Mouse (Mus musculus) hindbrain, embryonic 16.5 days (tissue): ENCODE results near the gene Ddx1. TPM values are rescaled to one million over a fixed set of nuclear protein-coding genes. Genes with fewer than 3 reads are reported as not detected.

Experiments used
- ATAC-seq: fragments of 200-750 bp; cut with Nextera tagmentation; 2 replicates; pipeline ENCODE4 v1.8.0; 2017; ENCODE audit warnings: moderate TSS enrichment, moderate library complexity
- H3K27ac ChIP-seq: fragments of 300-500 bp; sonication (generic); 2 replicates; pipeline ENCODE4 v1.5.1; 2014; ENCODE audit warnings: low read depth, mild to moderate bottlenecking, control low read depth, low read length, moderate library complexity
- H3K27me3 ChIP-seq: fragments of 300-500 bp; sonication (generic); replicated peaks from 2 replicates; pipeline ENCODE4 v1.6.1; 2014; ENCODE audit warnings: low read length; ENCODE audit not compliant: control insufficient read depth, insufficient read depth
- H3K36me3 ChIP-seq: fragments of 300-500 bp; sonication (generic); 2 replicates; pipeline ENCODE4 v1.6.1; 2014; ENCODE audit warnings: mild to moderate bottlenecking, low read length, moderate library complexity, mixed read lengths; ENCODE audit not compliant: control insufficient read depth, insufficient read depth
- H3K4me1 ChIP-seq: fragments of 300-500 bp; sonication (generic); 2 replicates; pipeline ENCODE4 v1.6.1; 2014; ENCODE audit warnings: low read depth, low read length; ENCODE audit not compliant: control insufficient read depth, insufficient read depth
- H3K4me2 ChIP-seq: fragments of 300-500 bp; sonication (generic); 2 replicates; pipeline ENCODE4 v1.6.1; 2014; ENCODE audit warnings: mild to moderate bottlenecking, low read length, control low read depth, moderate library complexity
- H3K4me3 ChIP-seq: fragments of 300-500 bp; sonication (generic); 2 replicates; pipeline ENCODE4 v1.5.1; 2014; ENCODE audit warnings: mild to moderate bottlenecking, low read length, control low read depth, moderate library complexity
- H3K9ac ChIP-seq: fragments of 300-500 bp; sonication (generic); 2 replicates; pipeline ENCODE4 v1.6.1; 2014; ENCODE audit warnings: low read depth, mild to moderate bottlenecking, control low read depth, low read length, moderate library complexity
- H3K9me3 ChIP-seq: fragments of 300-500 bp; sonication (generic); 2 replicates; pipeline ENCODE4 v1.6.1; 2014; ENCODE audit warnings: mild to moderate bottlenecking, low read length, moderate library complexity; ENCODE audit not compliant: control insufficient read depth
- WGBS: fragments of 180-500 bp; shearing (Covaris S2); extraction: QIAGEN DNeasy Blood & Tissue Kit; methylation state at CpG from one replicate; pipeline ENCODE4 v1.1.7; 2014; 5-methylcytosine and 5-hydroxymethylcytosine counted together
- polyA plus RNA-seq: library from polyadenylated mRNA; unstranded; fragments of >200 nt; fragmentation: Nextera tagmentation; extraction: Ambion mirVana; gene quantifications from 2 replicates; pipeline ENCODE4 v1.2.1, GENCODE M21; 2015

The Ddx1 gene
- polyA plus RNA-seq, 1 experiment from 2014 or later, result 136 TPM

DNA sequence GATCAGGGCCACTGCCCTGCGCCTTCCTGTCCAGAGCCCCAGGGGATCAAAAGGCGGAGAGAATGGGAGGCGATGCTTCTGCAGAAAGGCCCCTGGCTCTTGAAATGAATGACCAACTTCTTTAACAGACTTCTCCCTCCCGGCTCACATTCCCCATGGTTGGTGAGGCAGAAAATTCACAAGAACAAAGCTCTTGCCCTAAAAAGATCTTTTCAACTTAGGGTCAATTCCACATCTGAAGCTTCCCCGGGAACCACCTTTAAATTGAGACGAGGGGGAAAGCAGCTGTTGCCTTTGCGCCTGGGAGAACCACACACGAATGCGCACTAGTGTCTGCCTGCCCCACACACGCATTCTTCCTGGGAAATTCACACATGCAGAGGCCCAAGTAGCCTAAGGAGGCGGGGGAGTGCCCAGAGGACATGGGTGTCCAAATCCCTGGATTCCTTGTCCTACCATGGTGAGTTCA lies 40.0 kb downstream of the Ddx1 start:
- Histone ChIP-seq H3K9me3 (no peaks in the 10 kb centered on the region), H3K27ac (no peak overlapping the region), H3K4me1 (no peaks in the 10 kb centered on the region), H3K9ac (no peak overlapping the region), H3K36me3 (no peaks in the 10 kb centered on the region), H3K4me3 (no peak overlapping the region), H3K27me3 (no peaks in the 10 kb centered on the region), H3K4me2 (no peak overlapping the region)
- 16% methylated on average over 11 of the region's 11 CpGs for WGBS
- no peak for ATAC-seq

DNA sequence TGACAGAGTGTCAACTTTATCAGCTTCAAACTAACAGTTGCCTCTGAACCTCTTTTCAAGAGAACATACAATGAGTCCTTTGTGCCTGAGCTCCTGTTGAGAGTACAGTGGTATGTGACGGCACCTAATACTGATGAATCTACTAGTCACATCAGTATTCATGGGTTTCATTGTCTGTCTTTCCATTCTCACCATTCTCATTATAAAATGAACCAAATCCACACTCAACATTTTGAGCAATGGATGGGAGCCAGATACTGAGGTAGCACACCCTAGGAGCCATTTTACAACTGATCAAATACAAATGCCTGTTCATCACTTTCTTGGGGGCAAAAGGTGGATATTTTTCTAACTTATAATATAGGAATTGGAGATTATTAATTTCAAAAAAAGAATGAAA lies 40.5 kb downstream of the Ddx1 start:
- Histone ChIP-seq H3K36me3 (no peaks in the 10 kb centered on the region), H3K27me3 (no peaks in the 10 kb centered on the region), H3K4me2 (no peak overlapping the region), H3K9me3 (no peaks in the 10 kb centered on the region), H3K27ac (no peak overlapping the region), H3K4me3 (no peak overlapping the region), H3K4me1 (no peaks in the 10 kb centered on the region), H3K9ac (no peak overlapping the region)
- WGBS, result 39% methylated on average over 1 of the region's 1 CpGs
- no peak for ATAC-seq

- no peak for ATAC-seq
- WGBS, result 14% methylated on average over 8 of the region's 8 CpGs
- Histone ChIP-seq H3K27ac (no peak overlapping the region), H3K27me3 (no peaks in the 10 kb centered on the region), H3K4me2 (no peak overlapping the region), H3K4me3 (no peak overlapping the region), H3K4me1 (no peaks in the 10 kb centered on the region), H3K36me3 (no peaks in the 10 kb centered on the region), H3K9me3 (no peaks in the 10 kb centered on the region), H3K9ac (no peak overlapping the region)
These were observed 41.9 kb downstream of the Ddx1 start for GRCm38 (mm10) chr12:13207099-13207498.

DNA sequence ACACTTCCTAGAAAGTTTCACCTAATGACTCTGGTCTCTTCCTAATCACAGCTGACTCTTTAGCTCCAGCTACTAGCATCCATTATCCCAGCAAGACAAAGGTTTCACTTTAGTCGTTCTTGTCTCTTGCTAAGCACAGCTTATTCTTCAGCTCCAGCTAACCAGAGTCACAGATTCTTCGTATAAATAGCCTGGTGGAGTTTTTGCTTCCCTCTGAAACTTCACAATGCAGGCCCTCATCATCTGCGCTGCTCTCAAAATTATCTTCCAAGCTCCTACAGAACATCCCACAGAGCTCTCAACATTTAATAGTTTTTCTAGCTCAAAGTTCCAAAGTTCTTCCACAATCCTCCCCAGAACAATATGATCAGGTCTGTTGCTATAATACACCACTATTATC lies 43.3 kb downstream of the Ddx1 start:
- Histone ChIP-seq H3K4me2 (no peak overlapping the region), H3K4me1 (no peaks in the 10 kb centered on the region), H3K9ac (no peak overlapping the region), H3K27ac (no peak overlapping the region), H3K4me3 (no peak overlapping the region), H3K27me3 (no peaks in the 10 kb centered on the region), H3K36me3 (no peaks in the 10 kb centered on the region), H3K9me3 (no peaks in the 10 kb centered on the region)
- ATAC-seq, result no peak
- 71% methylated on average over 3 of the region's 3 CpGs for WGBS

DNA sequence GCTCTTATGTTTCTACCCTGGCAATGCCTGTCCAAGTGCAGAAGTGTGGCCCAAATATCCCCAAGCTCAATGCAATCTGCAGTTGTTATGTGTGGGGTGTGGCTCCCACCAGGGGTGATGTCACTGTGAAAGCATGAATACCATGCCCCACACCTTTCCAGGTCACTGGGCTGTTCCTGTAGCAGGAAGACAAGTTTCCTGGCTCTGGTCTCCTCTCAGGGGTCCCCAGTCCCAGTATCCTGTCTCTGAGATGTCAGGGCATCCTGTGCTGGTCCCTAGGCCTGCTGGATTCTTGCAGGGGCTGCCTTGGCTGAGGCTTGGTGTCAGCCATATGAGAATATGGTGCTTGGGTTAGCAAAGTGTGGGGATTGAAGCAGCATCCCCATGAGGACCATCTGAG lies 46.7 kb downstream of the Ddx1 start:
- Histone ChIP-seq H3K9me3 (no peaks in the 10 kb centered on the region), H3K4me2 (no peak overlapping the region), H3K4me3 (no peak overlapping the region), H3K27ac (no peak overlapping the region), H3K27me3 (no peaks in the 10 kb centered on the region), H3K4me1 (no peaks in the 10 kb centered on the region), H3K36me3 (no peaks in the 10 kb centered on the region), H3K9ac (no peak overlapping the region)
- ATAC-seq, result no peak

DNA sequence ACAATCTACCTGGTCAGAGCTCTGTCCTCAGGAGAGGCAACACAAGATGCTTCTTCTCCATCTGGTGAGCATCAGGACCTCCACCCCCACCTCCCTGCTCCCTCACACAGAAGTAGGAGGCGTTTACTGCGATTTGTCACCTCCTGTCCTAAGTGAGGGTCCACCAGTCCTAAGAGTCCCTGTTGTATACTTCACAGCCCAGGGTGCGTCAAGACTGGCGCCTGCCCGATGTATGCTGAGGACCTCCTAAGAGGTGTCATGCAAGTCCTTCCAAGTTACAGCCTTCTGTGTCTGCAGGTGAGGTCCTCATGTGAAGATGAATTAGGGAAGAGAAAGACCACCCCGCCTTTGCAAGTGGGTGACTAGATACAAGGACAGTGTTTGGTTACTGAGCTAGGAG lies 48.4 kb downstream of the Ddx1 start:
- Histone ChIP-seq H3K4me2 (no peak overlapping the region), H3K27me3 (no peaks in the 10 kb centered on the region), H3K27ac (no peak overlapping the region), H3K9ac (no peak overlapping the region), H3K4me1 (no peaks in the 10 kb centered on the region), H3K4me3 (no peak overlapping the region), H3K9me3 (no peaks in the 10 kb centered on the region), H3K36me3 (no peaks in the 10 kb centered on the region)
- WGBS, result 89% methylated on average over 6 of the region's 6 CpGs
- ATAC-seq, result no peak

DNA sequence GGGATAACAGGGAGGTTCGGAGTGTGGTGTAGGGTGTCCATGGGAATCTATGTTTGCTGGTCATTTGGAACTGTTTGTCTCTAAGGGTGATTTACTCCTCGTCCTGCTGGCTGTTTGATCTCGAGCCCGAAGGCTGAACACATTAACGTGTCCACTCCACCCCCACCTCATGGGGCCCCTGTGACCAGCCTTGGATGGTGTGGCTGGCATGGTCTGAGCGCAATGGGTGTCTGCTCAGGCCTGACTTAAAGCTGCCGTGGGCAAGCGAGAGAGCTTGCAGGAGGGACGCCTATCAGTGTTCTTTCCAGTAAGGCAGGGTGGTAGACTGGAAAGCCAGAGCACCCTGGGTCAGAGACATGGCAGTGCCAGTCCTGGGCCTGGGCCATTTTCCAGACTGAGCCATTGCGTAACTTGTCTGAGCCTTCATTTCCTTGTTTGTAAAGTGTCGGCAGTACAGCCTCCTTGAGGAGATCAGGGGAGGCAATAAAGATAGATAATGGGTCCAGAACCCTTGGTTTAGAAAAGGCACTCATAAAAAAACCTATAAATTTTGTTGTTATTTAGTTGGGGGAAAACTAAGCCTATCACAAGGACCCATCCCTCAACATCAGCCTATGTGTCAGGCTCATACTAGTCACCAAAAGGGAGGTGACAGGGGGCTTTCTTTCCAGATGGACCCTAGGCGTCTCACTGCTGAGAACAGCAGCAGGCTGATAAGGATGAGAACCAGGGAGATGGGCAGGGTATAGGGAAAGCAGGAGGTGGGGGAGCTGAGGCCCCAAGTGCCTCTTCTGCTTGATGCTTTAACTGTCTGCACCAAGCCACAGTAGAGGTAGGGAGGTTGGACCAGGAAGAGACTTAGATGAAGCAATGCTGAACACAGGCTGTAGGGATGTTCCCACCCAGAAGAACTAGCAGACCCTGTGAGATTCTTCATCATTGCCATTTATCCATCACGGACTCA lies 49.4 kb downstream of the Ddx1 start:
- H3K27me3 ChIP-seq, result no peaks in the 10 kb centered on the region
- no peak overlapping the region for H3K4me3 ChIP-seq
- H3K27ac ChIP-seq, result no peak overlapping the region
- H3K9ac ChIP-seq, result no peak overlapping the region
- ATAC-seq, result no peak
- H3K4me2 ChIP-seq, result no peak overlapping the region
- WGBS, result 90% methylated on average over 13 of the region's 13 CpGs
- no peaks in the 10 kb centered on the region for H3K4me1 ChIP-seq
- H3K9me3 ChIP-seq, result no peaks in the 10 kb centered on the region
- no peaks in the 10 kb centered on the region for H3K36me3 ChIP-seq

GRCm38 (mm10) chr12:13198157-13198556 lies 50.9 kb downstream of the Ddx1 start:
- Histone ChIP-seq H3K4me1 (no peaks in the 10 kb centered on the region), H3K27me3 (no peaks in the 10 kb centered on the region), H3K36me3 (no peaks in the 10 kb centered on the region), H3K4me2 (no peak overlapping the region), H3K27ac (no peak overlapping the region), H3K9me3 (no peaks in the 10 kb centered on the region), H3K4me3 (no peak overlapping the region), H3K9ac (no peak overlapping the region)
- 75% methylated on average over 3 of the region's 3 CpGs for WGBS
- no peak for ATAC-seq

DNA sequence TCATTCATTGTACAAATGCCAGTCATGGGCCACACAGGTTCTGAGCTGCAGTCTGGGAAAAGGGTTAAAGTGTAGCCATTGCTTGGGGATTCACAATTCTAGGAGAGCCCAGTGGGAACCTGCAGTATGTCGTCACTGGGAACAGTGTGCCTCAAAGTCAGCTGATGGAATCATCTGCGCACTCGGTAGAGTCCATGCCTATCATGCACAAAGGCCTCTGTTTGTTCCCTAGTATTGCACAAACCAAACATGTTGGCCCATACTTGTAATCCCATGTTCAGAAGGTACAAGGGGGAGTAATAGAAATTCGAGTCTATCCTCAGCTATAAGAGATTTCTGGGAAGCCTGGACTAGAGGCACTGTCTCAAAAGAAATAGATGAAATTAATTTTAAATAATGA lies 52.9 kb downstream of the Ddx1 start:
- H3K9ac ChIP-seq, result no peak overlapping the region
- WGBS, result 80% methylated on average over 4 of the region's 4 CpGs
- no peaks in the 10 kb centered on the region for H3K4me1 ChIP-seq
- no peak overlapping the region for H3K4me2 ChIP-seq
- no peaks in the 10 kb centered on the region for H3K36me3 ChIP-seq
- H3K4me3 ChIP-seq, result no peak overlapping the region
- no peak for ATAC-seq
- H3K9me3 ChIP-seq, result no peaks in the 10 kb centered on the region
- no peaks in the 10 kb centered on the region for H3K27me3 ChIP-seq
- no peak overlapping the region for H3K27ac ChIP-seq
